Mouse (Mus musculus): ENCODE results near the gene Pnpla1. TPM values are rescaled to one million over a fixed set of nuclear protein-coding genes. Genes with fewer than 3 reads are reported as not detected.

Gene Pnpla1
- polyA plus RNA-seq, 1 experiment from 2014 or later = not detected

Other genes starting within 250 kb of the Pnpla1 start
- gene Srpk1, start 235.7 kb upstream of the Pnpla1 start, polyA plus RNA-seq (2014; fragmentation: Nextera tagmentation; extraction: Ambion mirVana) = 133 and 164 TPM in 2 replicates
- gene Slc26a8, start 168.2 kb upstream of the Pnpla1 start, polyA plus RNA-seq (2014; fragmentation: Nextera tagmentation; extraction: Ambion mirVana) = 0.38 and 0.52 TPM in 2 replicates
- gene Mapk14, start 167.1 kb upstream of the Pnpla1 start, polyA plus RNA-seq (2014; fragmentation: Nextera tagmentation; extraction: Ambion mirVana) = 38.1 and 44.2 TPM in 2 replicates
- 0.70 and 1.5 TPM in 2 replicates for gene AC170998.1, start 132.3 kb upstream of the Pnpla1 start, polyA plus RNA-seq (2014; fragmentation: Nextera tagmentation; extraction: Ambion mirVana)
- 3.3 TPM in 2 replicates for gene Mapk13, start 89.1 kb upstream of the Pnpla1 start, polyA plus RNA-seq (2014; fragmentation: Nextera tagmentation; extraction: Ambion mirVana)
- gene Brpf3, start 57.3 kb upstream of the Pnpla1 start, polyA plus RNA-seq (2014; fragmentation: Nextera tagmentation; extraction: Ambion mirVana) = 7.1 and 9.8 TPM in 2 replicates
- gene 4930539E08Rik, start 56.9 kb downstream of the Pnpla1 start, polyA plus RNA-seq (2014; fragmentation: Nextera tagmentation; extraction: Ambion mirVana) = 0.03 TPM in 1 of 2 replicates, not detected in the other
- 0.34 TPM in 1 of 2 replicates, not detected in the other for gene Pxt1, start 85.4 kb downstream of the Pnpla1 start, polyA plus RNA-seq (2014; fragmentation: Nextera tagmentation; extraction: Ambion mirVana)
- 81.7 and 94.8 TPM in 2 replicates for gene Kctd20, start 93.5 kb downstream of the Pnpla1 start, polyA plus RNA-seq (2014; fragmentation: Nextera tagmentation; extraction: Ambion mirVana)
- gene Stk38, start 149.6 kb downstream of the Pnpla1 start, polyA plus RNA-seq (2014; fragmentation: Nextera tagmentation; extraction: Ambion mirVana) = 141 and 151 TPM in 2 replicates
- gene Srsf3, start 174.2 kb downstream of the Pnpla1 start, polyA plus RNA-seq (2014; fragmentation: Nextera tagmentation; extraction: Ambion mirVana) = 847 and 854 TPM in 2 replicates
- gene Cdkn1a, start 232.6 kb downstream of the Pnpla1 start, polyA plus RNA-seq (2014; fragmentation: Nextera tagmentation; extraction: Ambion mirVana) = 33.4 and 36.8 TPM in 2 replicates